Mouse (Mus musculus): ENCODE results near the gene Rsg1.

GRCm38 (mm10) chr4:141251071-141251470 is 37.3 kb downstream of the Rsg1 start:
- no peak for TF ChIP-seq POLR2A (IDR thresholded peaks at IDR 0.05; ENCODE audit: low read depth, low read length)
- no peak for TF ChIP-seq CTCF (IDR thresholded peaks at IDR 0.05; ENCODE audit: extremely low read depth, insufficient read length, insufficient replicate concordance, low read depth, low read length)
